Mouse (Mus musculus): ENCODE measurements around the gene Lmln.

DNA sequence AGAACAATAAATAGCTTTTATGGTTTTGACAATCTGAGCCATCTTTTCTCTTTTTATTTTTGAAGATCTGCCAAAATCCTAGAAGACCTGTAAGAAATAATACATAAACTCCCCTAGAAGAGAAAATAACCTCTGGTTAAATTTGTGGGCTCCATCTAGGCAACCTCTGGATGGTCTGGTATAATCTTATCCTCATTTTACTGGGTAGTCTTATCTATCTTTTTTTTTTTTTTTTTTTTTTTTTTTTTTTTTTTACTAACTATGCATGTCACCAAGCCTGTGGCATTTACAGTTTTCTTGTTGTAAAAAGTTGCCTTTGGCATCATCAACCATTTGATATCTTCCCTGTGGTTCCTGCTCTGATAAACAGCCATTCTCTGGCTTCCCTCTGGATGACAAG, 112.4 kb downstream of the Lmln start:
- TF ChIP-seq CTCF (IDR thresholded peaks at IDR 0.05; ENCODE audit: borderline replicate concordance, insufficient read depth, low read depth, low read length) (no peak), POLR2A (IDR thresholded peaks at IDR 0.05; ENCODE audit: borderline replicate concordance, insufficient read depth, low read length) (no peak)

All from cerebellum, adult 2 months (tissue).